Mouse (Mus musculus): ENCODE results near the gene Spire2. TPM values are rescaled to one million over a fixed set of nuclear protein-coding genes. Genes with fewer than 3 reads are reported as not detected.

Spire2 gene
- polyA plus RNA-seq, 1 experiment from 2014 or later: 13.7 TPM

DNA sequence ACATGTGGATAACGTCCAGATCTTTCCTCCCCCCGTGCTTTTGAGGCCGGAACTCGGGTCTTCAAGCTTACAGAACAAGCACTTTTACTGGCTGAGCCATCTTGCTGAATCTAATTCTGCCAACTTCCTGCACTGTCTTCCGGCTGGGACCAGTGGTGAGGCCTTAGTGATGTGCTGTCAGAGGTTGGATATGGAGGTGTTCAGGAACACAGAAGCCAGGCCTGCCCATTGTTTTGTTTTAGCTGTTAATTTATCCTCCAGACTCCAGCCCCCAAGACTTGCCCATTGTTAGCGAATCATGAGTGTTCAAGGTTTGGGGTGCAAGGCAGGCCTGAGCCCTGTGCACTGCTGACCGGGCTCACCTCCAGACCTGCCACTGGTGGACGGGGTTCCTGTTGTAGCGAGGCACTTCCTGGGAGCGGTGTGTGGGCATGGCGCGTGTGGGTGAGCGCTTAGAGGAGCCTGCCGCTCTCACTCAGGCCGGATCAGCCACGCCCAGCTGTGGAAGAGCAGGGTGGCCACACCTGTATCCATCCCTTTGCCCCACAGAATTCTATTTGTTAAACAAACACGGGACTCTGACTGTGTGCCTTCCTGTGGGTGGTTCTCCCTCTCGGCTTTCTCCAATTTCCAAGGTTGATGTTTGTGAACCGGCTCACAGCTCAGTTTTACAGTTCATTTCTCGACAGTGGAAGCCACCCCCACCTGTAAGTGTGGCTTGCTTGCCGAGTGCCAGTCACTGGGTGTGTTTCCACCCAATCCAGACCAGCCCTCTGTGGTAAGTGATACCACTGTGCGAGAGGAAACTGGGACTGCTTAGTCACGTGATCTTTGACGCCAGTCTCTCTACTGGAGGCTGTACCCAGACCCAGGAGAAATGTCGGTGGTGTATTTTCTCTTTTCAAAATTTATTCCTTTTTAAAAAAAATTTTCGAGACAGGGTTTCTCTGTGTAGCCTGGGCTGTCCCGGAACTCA lies 8.8 kb downstream of the Spire2 start:
- 92% methylated on average over 27 of the region's 27 CpGs for WGBS
- H3K27me3 ChIP-seq (replicated peaks; ENCODE audit: control insufficient read depth, insufficient read depth, low read length): no peaks in the 10 kb centered on the region

DNA sequence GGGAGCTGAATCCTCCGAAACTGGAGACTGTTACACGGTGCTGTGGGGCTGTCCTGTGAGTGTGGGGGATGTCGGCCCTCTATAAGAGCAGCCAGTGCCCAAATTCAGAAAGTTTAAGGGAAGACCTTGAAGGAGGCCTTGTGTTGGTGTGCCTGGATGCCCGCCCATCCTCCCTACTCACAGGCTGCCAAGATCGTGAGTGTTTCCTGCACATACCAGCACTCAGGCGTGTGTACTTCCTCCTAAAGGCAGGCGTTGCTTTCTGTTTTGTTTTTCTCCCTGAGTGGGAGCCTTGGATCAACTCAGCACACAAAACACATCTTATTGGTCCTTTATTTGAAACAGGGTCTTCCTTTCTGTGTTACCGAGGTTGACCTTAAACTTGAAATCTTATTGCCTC lies 9.7 kb downstream of the Spire2 start:
- no peak overlapping the region for H3K4me3 ChIP-seq (ENCODE audit: low read depth, low read length)
- DNase-seq (ENCODE audit: low spot score) (no peak), ATAC-seq (no peak)
- H3K4me2 ChIP-seq (ENCODE audit: low read length): no peak overlapping the region
- no peak overlapping the region for H3K9ac ChIP-seq (ENCODE audit: low read length)
- WGBS: 84% methylated on average over 8 of the region's 8 CpGs
- H3K27ac ChIP-seq (ENCODE audit: low read depth, low read length): no peak overlapping the region
- no peaks in the 10 kb centered on the region for H3K4me1 ChIP-seq (ENCODE audit: control insufficient read depth, insufficient read depth, low read length)
- no peaks in the 10 kb centered on the region for H3K36me3 ChIP-seq (ENCODE audit: control insufficient read depth, insufficient read depth, low read length)
- H3K27me3 ChIP-seq (replicated peaks; ENCODE audit: control insufficient read depth, insufficient read depth, low read length): no peaks in the 10 kb centered on the region
- H3K9me3 ChIP-seq (replicated peaks; ENCODE audit: control insufficient read depth, low read length): no peaks in the 10 kb centered on the region

More for the DNA sequence above, 8.8 kb downstream of the Spire2 start:
- Histone ChIP-seq H3K9ac (ENCODE audit: low read length) (no peak overlapping the region), H3K4me1 (ENCODE audit: control insufficient read depth, insufficient read depth, low read length) (no peaks in the 10 kb centered on the region), H3K36me3 (ENCODE audit: control insufficient read depth, insufficient read depth, low read length) (no peaks in the 10 kb centered on the region), H3K4me2 (ENCODE audit: low read length) (no peak overlapping the region), H3K9me3 (replicated peaks; ENCODE audit: control insufficient read depth, low read length) (no peaks in the 10 kb centered on the region), H3K27ac (ENCODE audit: low read depth, low read length) (no peak overlapping the region), H3K4me3 (ENCODE audit: low read depth, low read length) (no peak overlapping the region)
- no peak for DNase-seq (ENCODE audit: low spot score)
- ATAC-seq: no peak

GRCm38 (mm10) chr8:123342911-123343310 lies 10.4 kb downstream of the Spire2 start:
- Histone ChIP-seq H3K27me3 (replicated peaks; ENCODE audit: control insufficient read depth, insufficient read depth, low read length) (no peaks in the 10 kb centered on the region), H3K4me1 (ENCODE audit: control insufficient read depth, insufficient read depth, low read length) (no peaks in the 10 kb centered on the region), H3K9ac (ENCODE audit: low read length) (no peak overlapping the region), H3K9me3 (replicated peaks; ENCODE audit: control insufficient read depth, low read length) (no peaks in the 10 kb centered on the region), H3K4me3 (ENCODE audit: low read depth, low read length) (no peak overlapping the region), H3K36me3 (ENCODE audit: control insufficient read depth, insufficient read depth, low read length) (no peaks in the 10 kb centered on the region), H3K4me2 (ENCODE audit: low read length) (no peak overlapping the region), H3K27ac (ENCODE audit: low read depth, low read length) (no peak overlapping the region)
- WGBS: 91% methylated on average over 7 of the region's 7 CpGs
- ATAC-seq (no peak), DNase-seq (ENCODE audit: low spot score) (no peak)

DNA sequence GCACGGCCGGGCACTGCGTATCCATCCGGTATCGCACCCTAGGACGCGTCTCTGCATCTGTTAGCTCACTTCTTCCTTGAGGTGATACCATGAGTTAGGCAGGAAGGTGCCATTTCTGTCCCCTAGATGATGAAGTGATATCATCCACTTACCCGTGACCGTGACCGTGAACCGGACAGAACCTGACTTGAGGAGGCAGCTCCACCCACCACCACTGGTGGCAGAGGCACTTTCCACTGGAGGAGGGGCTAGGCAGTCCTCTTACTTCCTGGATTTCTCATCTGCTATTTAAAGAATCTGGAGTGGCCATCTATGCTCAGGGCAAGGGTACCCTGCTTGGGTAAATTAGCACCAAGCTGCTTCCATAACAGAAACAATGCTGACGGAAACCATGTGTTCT lies 10.9 kb downstream of the Spire2 start:
- Histone ChIP-seq H3K27ac (ENCODE audit: low read depth, low read length) (no peak overlapping the region), H3K4me2 (ENCODE audit: low read length) (no peak overlapping the region), H3K27me3 (replicated peaks; ENCODE audit: control insufficient read depth, insufficient read depth, low read length) (no peaks in the 10 kb centered on the region), H3K36me3 (ENCODE audit: control insufficient read depth, insufficient read depth, low read length) (peaks cover 3% of the 10 kb centered on the region; the same call in 1 of the 2 replicates), H3K4me1 (ENCODE audit: control insufficient read depth, insufficient read depth, low read length) (no peaks in the 10 kb centered on the region), H3K4me3 (ENCODE audit: low read depth, low read length) (no peak overlapping the region), H3K9ac (ENCODE audit: low read length) (no peak overlapping the region), H3K9me3 (replicated peaks; ENCODE audit: control insufficient read depth, low read length) (no peaks in the 10 kb centered on the region)
- ATAC-seq (no peak), DNase-seq (ENCODE audit: low spot score) (no peak)
- 95% methylated on average over 12 of the region's 12 CpGs for WGBS

DNA sequence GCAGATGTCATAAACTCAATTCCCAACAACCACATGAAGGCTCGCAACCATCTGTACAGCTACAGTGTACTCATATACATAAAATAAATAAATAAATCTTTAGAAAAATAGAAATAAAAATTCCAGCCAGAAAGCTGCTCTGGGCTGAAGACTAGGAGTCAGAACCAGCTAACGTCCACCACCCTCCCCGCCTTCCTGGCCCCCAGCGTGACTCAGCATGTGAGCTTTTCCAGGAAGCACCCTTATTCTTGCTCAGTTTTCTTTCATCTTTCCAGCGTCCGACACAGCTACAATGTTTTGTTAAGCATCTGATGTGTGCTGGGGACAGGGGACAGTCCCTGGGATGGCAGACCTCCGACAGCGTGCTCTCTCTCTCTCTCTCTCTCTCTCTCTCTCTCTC lies 12.6 kb downstream of the Spire2 start:
- Histone ChIP-seq H3K4me1 (ENCODE audit: control insufficient read depth, insufficient read depth, low read length) (no peaks in the 10 kb centered on the region), H3K4me3 (ENCODE audit: low read depth, low read length) (no peak overlapping the region), H3K27me3 (replicated peaks; ENCODE audit: control insufficient read depth, insufficient read depth, low read length) (no peaks in the 10 kb centered on the region), H3K27ac (ENCODE audit: low read depth, low read length) (no peak overlapping the region), H3K9me3 (replicated peaks; ENCODE audit: control insufficient read depth, low read length) (no peaks in the 10 kb centered on the region), H3K36me3 (ENCODE audit: control insufficient read depth, insufficient read depth, low read length) (peaks cover 7% of the 10 kb centered on the region; the same call in 1 of the 2 replicates), H3K4me2 (ENCODE audit: low read length) (no peak overlapping the region), H3K9ac (ENCODE audit: low read length) (no peak overlapping the region)
- 82% methylated on average over 8 of the region's 8 CpGs for WGBS
- ATAC-seq (no peak), DNase-seq (ENCODE audit: low spot score) (no peak)

DNA sequence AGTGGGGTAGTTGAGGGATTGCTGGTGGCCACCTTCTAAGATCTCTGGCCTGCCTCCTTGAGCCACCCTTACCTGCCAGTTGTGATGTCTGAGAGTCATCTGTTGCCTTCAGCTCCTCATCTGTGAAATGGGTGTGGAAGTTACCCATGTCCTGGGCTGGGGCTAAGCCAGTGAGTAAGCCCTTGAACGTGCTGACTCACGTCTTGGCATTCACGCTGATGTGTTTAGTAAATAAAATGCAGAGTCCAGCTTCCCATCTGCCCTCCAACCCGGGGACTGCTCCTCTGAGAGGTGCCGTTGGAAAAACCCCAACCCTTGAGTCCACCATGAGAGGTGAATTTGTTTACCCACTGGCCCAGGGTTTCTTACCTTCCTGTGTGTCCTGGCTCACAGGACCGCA lies 13.3 kb downstream of the Spire2 start:
- H3K9ac ChIP-seq (ENCODE audit: low read length): no peak overlapping the region
- WGBS: 91% methylated on average over 6 of the region's 6 CpGs
- H3K9me3 ChIP-seq (replicated peaks; ENCODE audit: control insufficient read depth, low read length): no peaks in the 10 kb centered on the region
- H3K4me1 ChIP-seq (ENCODE audit: control insufficient read depth, insufficient read depth, low read length): no peaks in the 10 kb centered on the region
- no peaks in the 10 kb centered on the region for H3K27me3 ChIP-seq (replicated peaks; ENCODE audit: control insufficient read depth, insufficient read depth, low read length)
- DNase-seq (ENCODE audit: low spot score) (no peak), ATAC-seq (no peak)
- no peak overlapping the region for H3K27ac ChIP-seq (ENCODE audit: low read depth, low read length)
- peaks cover 7% of the 10 kb centered on the region; the same call in 1 of the 2 replicates for H3K36me3 ChIP-seq (ENCODE audit: control insufficient read depth, insufficient read depth, low read length)
- no peak overlapping the region for H3K4me2 ChIP-seq (ENCODE audit: low read length)
- no peak overlapping the region for H3K4me3 ChIP-seq (ENCODE audit: low read depth, low read length)

GRCm38 (mm10) chr8:123347293-123347692 lies 14.8 kb downstream of the Spire2 start:
- Histone ChIP-seq H3K27ac (ENCODE audit: low read depth, low read length) (no peak overlapping the region), H3K9me3 (replicated peaks; ENCODE audit: control insufficient read depth, low read length) (no peaks in the 10 kb centered on the region), H3K4me2 (ENCODE audit: low read length) (no peak overlapping the region), H3K36me3 (ENCODE audit: control insufficient read depth, insufficient read depth, low read length) (peaks cover 7% of the 10 kb centered on the region; the same call in 1 of the 2 replicates), H3K4me1 (ENCODE audit: control insufficient read depth, insufficient read depth, low read length) (no peaks in the 10 kb centered on the region), H3K27me3 (replicated peaks; ENCODE audit: control insufficient read depth, insufficient read depth, low read length) (no peaks in the 10 kb centered on the region), H3K9ac (ENCODE audit: low read length) (no peak overlapping the region), H3K4me3 (ENCODE audit: low read depth, low read length) (no peak overlapping the region)
- DNase-seq (ENCODE audit: low spot score): no peak
- WGBS: 90% methylated on average over 2 of the region's 2 CpGs
- no peak for ATAC-seq

DNA sequence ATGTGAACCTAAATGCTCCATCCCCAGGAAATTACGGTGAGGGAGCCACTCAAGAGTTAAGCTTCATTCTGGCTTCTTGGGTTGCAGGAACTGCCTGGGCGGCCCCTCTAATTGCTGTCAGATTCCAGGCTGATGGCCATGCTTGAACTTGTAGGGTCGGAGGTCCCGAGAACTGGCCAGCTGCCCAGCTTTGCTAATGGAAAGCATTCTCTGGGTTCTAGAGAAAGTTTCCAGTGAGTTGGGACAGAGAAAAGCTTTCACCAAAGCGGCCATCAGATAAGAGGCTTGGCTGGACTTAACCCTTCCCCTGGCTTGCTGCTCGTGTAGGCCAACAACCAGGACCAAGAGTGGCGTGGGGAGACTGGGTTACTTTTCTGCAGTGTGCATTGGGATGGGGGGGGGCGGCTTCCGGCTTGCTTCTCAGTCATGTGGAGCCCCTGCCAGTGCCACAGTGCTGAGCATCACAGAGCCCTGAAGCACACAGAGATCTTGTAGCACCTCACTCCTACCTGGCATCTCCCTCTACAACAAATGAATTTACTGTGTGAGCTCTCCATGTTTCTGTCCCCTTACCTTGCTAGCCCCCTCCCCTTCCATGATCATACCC lies 15.8 kb downstream of the Spire2 start:
- Histone ChIP-seq H3K27ac (ENCODE audit: low read depth, low read length) (no peak overlapping the region), H3K9me3 (replicated peaks; ENCODE audit: control insufficient read depth, low read length) (no peaks in the 10 kb centered on the region), H3K4me1 (ENCODE audit: control insufficient read depth, insufficient read depth, low read length) (no peaks in the 10 kb centered on the region), H3K27me3 (replicated peaks; ENCODE audit: control insufficient read depth, insufficient read depth, low read length) (no peaks in the 10 kb centered on the region), H3K36me3 (ENCODE audit: control insufficient read depth, insufficient read depth, low read length) (peaks cover 7% of the 10 kb centered on the region; the same call in 1 of the 2 replicates), H3K4me2 (ENCODE audit: low read length) (no peak overlapping the region), H3K9ac (ENCODE audit: low read length) (no peak overlapping the region), H3K4me3 (ENCODE audit: low read depth, low read length) (no peak overlapping the region)
- DNase-seq (ENCODE audit: low spot score): peak; percentile 63
- WGBS: 54% methylated on average over 9 of the region's 9 CpGs
- ATAC-seq: no peak

- no peak overlapping the region for H3K4me3 ChIP-seq (ENCODE audit: low read depth, low read length)
- no peak for ATAC-seq
- no peak overlapping the region for H3K27ac ChIP-seq (ENCODE audit: low read depth, low read length)
- whole genome bisulfite sequencing: 93% methylated on average over 4 of the region's 4 CpGs
- peaks cover 7% of the 10 kb centered on the region; the same call in 1 of the 2 replicates for H3K36me3 ChIP-seq (ENCODE audit: control insufficient read depth, insufficient read depth, low read length)
- DNase-seq (ENCODE audit: low spot score): no peak
- no peaks in the 10 kb centered on the region for H3K9me3 ChIP-seq (replicated peaks; ENCODE audit: control insufficient read depth, low read length)
- no peak overlapping the region for H3K9ac ChIP-seq (ENCODE audit: low read length)
- no peak overlapping the region for H3K4me2 ChIP-seq (ENCODE audit: low read length)
- no peaks in the 10 kb centered on the region for H3K4me1 ChIP-seq (ENCODE audit: control insufficient read depth, insufficient read depth, low read length)
- H3K27me3 ChIP-seq (replicated peaks; ENCODE audit: control insufficient read depth, insufficient read depth, low read length): no peaks in the 10 kb centered on the region
Observed at GRCm38 (mm10) chr8:123349073-123349472, 16.6 kb downstream of the Spire2 start.
